Mouse (Mus musculus) gastrocnemius, adult 8-10 months (tissue): ENCODE measurements at regions not wholly inside any gene's neighbourhood (a gene's known extent, or its start where the extent isn't known, plus 50 kb on each side); places are given as distances from the start of the nearest gene placed in this dataset.

Experiments
- DNase-seq, 2 experiments: peaks; one replicate each; pipeline ENCODE4 v3.0.0; 2022; ENCODE audit warnings: low spot score in 2 of 2

DNA sequence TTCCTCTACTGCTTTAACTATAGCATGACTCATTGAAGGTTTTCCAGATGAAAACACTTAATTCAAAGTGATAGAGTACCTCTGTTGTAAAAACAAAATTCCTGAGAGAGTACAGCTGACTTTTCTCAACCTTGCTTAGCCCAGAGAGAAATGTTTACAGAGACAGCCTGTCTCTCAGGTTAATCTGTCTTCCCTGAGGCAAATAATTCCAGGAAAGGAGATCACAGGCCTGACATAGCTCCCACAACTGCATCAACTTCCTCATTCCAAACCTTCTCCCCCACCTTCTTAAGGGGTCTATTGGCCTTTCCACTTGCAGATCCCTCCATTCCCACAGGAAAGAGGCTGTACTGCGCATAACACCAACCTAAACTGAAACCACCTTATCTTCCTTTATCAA, 586.1 kb upstream of the Impad1 start:
- no peak for DNase-seq

DNA sequence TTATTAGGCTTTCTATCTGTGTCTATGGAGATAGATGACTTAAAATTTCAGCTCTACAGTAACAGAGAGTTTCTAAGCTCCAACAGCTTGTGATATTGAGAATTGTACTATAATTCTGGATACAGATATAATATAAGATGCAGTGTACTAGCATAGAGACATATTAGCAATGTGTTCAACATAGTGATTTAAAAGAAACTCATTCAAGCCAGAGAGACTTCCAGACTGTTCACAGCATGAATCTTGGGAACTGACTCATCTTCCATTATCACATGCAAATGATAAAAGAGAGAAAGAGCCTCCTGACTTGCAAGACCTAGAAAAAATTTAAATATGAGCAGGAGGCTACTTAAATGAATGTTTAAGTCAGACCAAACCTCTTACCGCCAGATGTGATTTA, 565.1 kb upstream of the Impad1 start:
- DNase-seq = no peak

DNA sequence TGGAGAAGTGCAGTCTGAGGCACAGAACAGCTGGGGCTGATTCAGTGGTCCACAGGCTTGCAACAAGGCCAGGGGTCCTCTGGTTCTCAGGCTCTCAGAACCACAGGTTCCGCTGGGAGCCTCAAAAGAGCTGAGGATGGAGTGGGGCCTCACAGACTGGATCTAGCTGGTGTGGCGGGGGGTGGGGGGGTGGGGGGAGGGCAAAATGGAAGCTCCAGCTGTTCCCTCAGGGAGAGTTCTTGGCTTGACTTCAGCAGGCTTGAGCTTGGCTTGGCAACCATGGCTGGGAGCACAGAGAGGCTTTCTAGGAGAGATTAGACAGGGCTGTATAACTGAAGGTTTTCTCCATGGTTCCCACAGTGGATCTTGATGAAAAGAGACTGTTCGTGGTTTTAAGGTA, 553.1 kb upstream of the Impad1 start:
- DNase-seq = peak in 1 of 2 experiments; percentile 4

DNA sequence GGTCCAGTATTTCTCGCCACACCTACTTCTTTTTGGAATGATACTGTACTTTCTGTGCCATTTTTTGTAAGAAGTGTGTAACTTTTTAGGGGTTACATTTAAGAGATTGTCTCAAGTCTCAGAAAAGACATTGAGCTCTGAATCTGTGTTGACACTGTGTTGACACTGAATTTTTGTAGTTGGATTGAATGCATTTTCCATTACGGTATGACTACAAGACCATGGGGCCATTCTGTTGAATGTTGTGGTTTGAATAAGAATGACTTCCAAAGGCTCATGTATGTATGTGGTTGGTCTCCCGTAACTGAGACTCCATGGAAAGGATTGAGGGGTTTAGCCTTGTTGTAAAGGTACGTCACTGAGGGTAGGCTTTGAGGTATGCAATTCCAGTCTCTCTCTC, 551.6 kb upstream of the Impad1 start:
- DNase-seq = no peak

DNA sequence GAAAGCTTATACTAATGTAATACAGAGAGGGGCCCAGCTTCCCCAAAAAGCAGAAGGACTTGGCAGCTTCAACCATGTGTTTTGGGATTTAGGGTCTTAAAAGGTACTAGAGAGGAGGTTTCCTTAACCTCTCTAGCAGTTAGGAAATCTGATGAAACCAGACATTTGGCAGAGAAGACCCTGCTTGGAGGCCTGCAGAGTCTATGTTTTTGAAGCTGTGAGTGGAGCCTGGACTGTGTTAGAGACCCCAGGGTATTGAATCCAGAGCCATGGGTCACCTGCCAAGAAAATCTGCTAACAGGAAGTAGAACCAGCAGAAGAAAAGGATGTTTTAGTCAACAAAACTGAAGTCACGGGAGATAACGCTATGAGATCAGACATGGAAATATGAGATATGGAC, 551.2 kb upstream of the Impad1 start:
- peak in 1 of 2 experiments; percentile 4 for DNase-seq

DNA sequence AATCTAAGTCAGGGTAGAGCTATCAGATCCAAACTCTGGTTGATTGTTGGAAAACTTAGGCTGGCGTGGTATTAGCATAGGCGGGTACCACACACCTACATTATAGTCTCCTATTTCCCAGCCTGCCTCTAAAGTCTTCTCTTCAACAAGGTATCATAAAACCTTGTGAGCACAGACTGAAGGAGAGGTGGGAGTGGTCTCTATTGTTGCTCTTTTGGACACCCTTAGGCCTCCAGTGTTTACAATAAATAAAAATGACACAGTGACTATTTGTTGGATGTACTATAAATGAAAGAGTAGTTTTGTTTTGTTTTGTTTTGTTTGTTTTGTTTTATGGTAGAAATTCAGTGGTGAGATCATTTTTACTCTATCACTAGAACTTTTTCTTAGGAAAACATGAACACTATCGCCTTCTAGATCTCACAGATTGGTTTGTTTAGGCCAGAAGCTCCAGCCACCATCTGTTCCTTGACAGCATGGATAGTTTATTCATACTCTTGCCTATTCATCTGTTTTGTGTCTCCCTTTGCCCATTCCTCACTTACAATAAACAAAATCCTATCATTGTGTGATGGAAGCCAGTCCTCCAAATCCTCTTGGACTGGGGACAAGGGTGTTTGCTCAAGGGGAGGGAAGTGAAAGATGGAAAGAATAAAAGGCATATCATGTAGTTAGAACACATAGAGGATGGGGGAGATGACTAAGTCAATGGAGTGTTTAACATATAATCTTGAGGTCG, 544.2 kb upstream of the Impad1 start:
- DNase-seq = no peak

DNA sequence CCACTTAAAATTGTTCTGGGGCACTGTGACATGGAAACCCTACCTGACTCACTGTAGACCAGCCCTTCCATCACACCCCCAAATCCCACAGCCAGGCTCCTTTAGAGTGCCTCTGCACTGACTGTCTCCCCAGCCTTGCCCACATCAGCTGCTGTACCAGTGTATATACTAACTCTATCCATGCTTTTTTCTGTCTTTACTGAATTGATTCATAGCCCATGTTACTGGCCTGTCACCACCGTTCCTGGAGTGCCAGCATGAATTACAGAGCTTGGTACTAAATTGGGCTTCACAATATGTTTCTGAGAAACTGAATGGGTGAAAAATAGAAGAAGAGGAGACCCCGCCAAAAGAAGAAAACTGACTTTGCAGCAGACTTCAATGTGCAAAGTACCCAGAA, 541.9 kb upstream of the Impad1 start:
- DNase-seq = no peak

DNA sequence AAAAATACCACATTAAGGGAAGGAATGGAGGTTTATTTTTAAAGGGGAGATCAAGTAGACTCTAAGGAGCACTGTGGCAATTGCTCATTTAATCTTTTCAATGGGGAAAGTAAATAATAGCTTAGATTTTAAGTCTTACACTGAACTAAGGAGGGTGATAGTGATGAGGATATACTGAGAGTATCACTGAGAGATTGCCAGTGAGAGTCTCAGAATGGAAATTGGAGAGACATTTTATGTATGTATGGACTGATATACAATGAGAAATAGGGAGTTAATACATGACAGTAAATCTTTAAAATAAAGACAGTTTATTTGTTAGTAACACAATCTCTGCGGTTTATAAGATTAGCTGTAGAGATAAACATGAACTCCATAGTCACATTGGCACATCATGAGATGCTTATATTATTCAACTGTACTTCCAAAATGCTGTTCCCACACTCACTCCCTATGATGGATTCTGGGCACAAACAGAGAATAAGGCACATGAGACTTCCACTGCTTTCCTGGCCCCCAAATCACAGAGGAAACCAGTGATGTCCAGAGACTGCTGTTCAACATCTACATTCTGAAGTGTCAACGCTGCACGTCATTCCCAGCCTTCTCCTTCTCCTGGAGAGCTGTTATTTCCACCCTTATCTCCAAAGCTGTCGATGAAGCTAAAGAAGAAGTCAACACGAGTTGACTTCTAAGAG, 535.5 kb upstream of the Impad1 start:
- DNase-seq = no peak

DNA sequence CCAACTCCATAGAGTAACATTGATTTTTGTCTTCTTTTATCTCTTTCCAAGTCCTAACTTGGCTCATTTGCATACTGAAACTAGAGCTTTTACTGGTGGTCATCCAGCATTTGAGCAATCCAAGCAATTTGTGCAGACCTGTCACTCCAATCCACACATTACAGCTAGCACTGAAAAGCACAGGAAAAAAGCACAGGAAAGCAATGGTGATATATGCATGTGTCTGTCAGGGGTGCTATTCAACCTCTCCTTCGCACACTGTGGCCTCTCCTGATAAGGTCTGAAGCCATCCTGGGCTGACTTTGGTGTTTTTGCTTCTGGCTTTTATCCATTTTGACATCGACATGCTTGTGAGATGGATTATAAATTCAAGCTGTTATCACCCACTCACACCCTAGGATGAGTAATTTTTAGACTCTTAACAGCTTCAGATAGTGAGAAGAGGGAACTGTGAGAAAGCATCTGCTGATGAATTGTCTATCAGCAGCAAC, 534.1 kb upstream of the Impad1 start:
- DNase-seq = no peak

DNA sequence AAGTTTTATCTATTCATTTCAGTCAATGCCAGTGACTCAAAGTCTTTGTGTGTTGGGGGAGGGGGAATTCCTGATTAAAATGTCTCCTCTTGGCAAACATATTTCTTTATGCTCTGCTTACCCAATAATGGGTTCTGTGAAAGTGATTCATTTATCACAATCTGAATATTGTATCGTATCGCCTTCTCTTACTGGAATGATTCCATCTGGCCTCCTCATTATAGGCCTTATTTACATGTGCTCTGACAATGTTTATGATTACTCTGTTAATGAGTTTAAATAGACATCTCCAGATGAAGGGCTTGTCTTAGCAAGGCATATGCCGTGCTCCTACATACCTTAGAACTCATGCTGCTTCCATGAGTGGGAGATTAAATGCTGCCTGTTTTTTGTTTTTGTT, 508.3 kb upstream of the Impad1 start:
- DNase-seq = no peak

DNA sequence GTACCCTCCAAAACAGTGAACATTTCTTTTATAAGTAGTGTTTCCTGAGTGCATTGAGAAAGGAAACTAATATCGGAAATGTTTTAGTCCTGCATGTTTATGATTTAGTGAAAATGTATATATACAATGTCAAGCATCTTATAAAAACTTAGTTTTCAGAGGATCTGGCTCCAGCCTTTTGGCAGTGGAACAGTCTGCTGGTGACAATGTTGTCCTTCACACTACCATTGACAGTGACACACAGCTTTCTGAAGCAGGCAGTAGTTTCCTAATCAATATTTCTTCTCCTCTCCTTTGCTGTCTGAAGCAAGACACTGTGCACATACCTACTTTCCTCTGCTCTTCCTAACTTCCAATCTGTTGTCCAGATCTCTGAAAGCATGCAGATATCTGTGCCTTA, 507.9 kb upstream of the Impad1 start:
- DNase-seq = no peak

DNA sequence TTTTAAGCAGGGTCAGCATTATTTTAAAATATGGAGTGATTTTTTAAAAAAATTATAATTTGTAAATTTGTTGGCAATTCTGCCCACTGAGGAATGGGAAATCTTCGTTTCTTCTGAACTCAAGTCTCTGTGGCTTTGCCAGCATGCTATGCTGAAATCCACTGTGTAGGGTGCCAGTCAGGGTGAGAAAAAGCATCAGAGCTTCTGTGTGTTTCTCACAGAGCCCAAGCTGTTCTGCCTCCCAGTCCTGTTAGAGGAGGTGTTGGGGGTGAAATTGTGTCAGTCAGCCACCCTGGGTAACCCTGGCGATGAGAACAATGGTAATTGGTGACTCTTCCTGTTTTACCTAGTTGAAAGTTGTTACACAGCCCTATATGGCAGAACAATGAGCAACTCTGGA, 506.1 kb upstream of the Impad1 start:
- DNase-seq = no peak

DNA sequence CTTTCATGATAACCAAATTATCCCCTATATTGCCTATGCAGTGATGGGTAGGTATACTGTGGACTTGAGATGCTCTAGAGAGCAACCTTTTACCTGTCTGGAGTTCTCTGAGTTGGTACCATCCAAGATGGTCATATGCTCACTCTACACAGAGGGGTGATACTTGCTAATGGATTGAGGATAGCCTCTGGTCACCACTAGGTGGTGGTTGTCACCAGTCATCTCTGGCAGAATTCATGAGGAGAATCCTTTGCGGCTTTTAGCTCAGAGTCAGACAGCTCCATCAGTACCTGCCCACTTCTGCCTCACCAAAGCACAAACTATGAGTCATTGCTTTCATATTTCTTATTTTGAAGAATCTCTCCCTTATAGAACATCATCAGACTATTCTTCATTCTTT, 500.9 kb upstream of the Impad1 start:
- DNase-seq = no peak

DNA sequence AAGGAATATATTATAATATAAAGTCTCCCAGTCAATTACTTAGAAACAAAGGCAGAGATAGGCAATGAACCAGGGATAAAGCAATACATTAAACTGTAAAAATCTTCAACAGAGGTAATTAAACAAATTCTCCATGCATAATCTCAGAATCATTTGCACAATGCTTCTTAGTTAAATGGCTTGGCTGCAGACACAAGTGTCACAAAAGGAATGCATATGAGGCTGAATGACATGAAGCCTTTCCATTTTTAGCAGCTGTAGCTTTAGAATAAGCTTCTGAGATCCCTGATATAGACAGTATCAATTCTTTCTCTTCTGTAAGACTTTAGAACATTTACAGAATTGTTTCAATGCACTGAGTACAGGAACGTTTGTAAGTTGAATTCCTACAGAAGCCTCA, 483.0 kb upstream of the Impad1 start:
- DNase-seq = no peak
